Mouse (Mus musculus) embryonic fibroblast, embryonic 13.5 days (primary cell): ENCODE measurements around the gene Purb. TPM values are rescaled to one million over a fixed set of nuclear protein-coding genes. Genes with fewer than 3 reads are reported as not detected.
"Not testable (repeated sequence)": the region's sequence is repeated elsewhere in the genome, so short reads cannot be mapped to it uniquely, and the experiment has no call there.

ENCODE experiments used
- H3K27ac ChIP-seq: 2 replicates; pipeline ENCODE4 v1.5.1; 2012; ENCODE audit warnings: low read length, control low read depth, inconsistent platforms; ENCODE audit not compliant: insufficient read depth
- H3K4me1 ChIP-seq: 2 replicates; pipeline ENCODE4 v1.6.1; 2011; ENCODE audit warnings: low read length; ENCODE audit not compliant: control insufficient read depth, insufficient read depth
- H3K4me3 ChIP-seq: 2 replicates; pipeline ENCODE4 v1.5.1; 2011; ENCODE audit warnings: mild to moderate bottlenecking, control low read depth, low read length; ENCODE audit not compliant: insufficient read depth
- CTCF ChIP-seq: IDR thresholded peaks from 2 replicates; pipeline ENCODE4 v1.5.1; 2011; ENCODE audit warnings: mild to moderate bottlenecking, control low read depth, low read length, moderate library complexity, borderline replicate concordance; ENCODE audit not compliant: insufficient read depth
- POLR2A ChIP-seq: IDR thresholded peaks from 2 replicates; pipeline ENCODE4 v1.6.1; 2011; ENCODE audit warnings: low read depth, mild to moderate bottlenecking, control low read depth, low read length, moderate library complexity
- polyA plus RNA-seq: library from polyadenylated mRNA; stranded (reverse); fragments of >200 nt; gene quantifications from 2 replicates; pipeline ENCODE4 v1.2.4, GENCODE M21; 2011; ENCODE audit warnings: low read depth; ENCODE audit not compliant: missing spikeins, insufficient read length

The Purb gene
- polyA plus RNA-seq, 1 experiment, result 43.2 TPM

DNA sequence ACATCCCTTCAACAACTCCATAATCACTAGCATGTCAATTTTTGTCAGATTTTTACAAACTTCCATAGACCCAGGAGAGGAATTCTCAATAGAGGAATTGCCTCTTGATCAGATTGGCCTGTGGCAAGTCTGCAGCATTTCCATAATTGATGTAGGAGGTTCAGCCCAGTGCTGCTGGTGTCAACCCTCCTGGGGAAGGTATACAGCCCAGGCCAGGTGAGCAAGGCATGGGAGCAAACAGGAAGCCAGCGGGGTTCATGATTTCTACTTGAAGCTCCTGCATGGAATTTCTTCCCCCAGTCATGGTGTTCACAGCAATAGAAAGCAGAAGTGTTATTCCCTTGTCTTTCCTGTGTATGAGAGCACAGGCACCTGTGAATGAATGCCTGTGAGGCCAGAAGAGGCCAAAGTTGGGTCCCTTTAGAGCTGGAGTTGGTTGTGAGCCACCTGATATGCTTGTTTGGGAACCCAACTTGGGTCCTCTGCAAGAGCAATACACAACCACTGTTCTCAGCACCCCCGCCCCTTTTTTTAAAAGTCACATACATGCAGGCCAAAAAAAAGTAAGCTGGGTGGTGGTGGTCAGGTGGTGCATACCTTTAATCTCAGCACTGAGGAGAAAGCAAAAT, 54.9 kb downstream of the Purb start:
- no peak overlapping the region for H3K27ac ChIP-seq
- H3K4me3 ChIP-seq, result no peak overlapping the region
- H3K4me1 ChIP-seq, result no peaks in the 10 kb centered on the region
- TF ChIP-seq POLR2A, result peak; percentile 37
- no peak for TF ChIP-seq CTCF

DNA sequence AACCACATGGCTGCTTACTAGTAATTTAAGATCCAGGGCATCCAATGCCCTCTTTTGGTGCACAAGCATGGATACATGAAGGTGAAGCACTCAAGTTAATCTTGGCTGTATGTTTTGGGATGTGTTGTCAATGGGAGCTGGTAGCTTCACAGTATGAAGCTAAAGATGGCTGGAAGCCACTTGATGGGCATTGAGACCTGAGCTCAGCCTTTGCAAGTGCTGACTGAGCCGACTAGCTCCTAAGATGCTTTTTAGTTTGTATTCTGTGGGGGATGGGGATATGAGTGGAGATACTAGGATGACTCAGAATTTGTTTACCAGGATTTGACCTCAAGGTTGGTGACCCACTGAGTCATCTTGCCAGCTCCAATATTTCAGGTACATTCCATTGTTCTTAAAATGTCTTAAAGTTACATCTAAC, 55.4 kb downstream of the Purb start:
- H3K27ac ChIP-seq, result no peak overlapping the region

DNA sequence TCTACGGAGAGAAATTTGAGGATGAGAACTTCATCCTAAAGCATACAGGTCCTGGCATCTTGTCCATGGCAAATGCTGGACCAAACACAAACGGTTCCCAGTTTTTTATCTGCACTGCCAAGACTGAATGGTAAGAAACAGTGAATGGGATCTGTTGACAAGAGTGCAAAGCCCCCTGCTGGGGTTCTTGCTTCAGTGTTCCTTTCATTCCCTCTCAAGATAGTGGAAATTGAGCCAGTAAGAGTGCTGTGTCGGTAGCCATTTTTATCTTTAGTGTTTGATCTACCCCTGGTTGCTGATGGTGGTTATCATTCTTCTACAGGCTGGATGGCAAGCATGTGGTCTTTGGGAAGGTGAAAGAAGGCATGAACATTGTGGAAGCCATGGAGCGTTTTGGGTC, 56.6 kb downstream of the Purb start:
- H3K4me3 ChIP-seq, H3K27ac ChIP-seq, H3K4me1 ChIP-seq: not testable (repeated sequence)

More for the DNA sequence above, 55.4 kb downstream of the Purb start:
- no peak overlapping the region for H3K4me3 ChIP-seq
- no peaks in the 10 kb centered on the region for H3K4me1 ChIP-seq
- TF ChIP-seq POLR2A (0 out of 2 replicates have a peak, but pooled peaks have one; percentile 30), CTCF (no peak)

DNA sequence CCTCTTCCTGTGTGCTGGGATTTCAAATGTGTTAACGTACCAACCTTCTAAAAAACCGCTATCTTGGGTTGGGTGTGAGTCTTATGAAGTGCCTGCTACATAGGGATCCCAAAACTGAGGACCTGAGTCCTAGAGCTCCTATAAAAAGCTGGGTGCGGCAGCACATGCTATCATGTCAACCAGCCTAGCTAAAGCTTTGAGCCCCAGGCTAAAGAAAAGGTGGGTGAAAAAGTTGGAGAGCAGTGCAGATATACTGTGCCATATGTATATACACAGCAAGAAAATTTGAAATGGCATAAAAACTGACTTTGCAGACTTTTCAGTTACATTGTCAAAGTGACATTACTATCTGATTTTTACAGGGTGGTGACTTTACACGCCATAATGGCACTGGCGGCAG, 57.0 kb downstream of the Purb start:
- Histone ChIP-seq H3K4me1 (no peaks in the 10 kb centered on the region), H3K4me3 (peak overlapping the region; percentile 9), H3K27ac (no peak overlapping the region)
- TF ChIP-seq POLR2A, result no peak
- no peak for TF ChIP-seq CTCF

Other genes with a start within 250 kb of the Purb start
- gene Npc1l1, start 245.8 kb downstream of the Purb start, polyA plus RNA-seq, result not detected in 2 replicates
- gene Ddx56, start 208.1 kb downstream of the Purb start, polyA plus RNA-seq, result 38.5 and 39.4 TPM in 2 replicates
- 60.9 and 63.0 TPM in 2 replicates for gene Tmed4, start 201.0 kb downstream of the Purb start, polyA plus RNA-seq
- gene Ogdh, start 184.3 kb downstream of the Purb start, polyA plus RNA-seq, result 75.8 and 89.6 TPM in 2 replicates
- gene Zmiz2, start 86.8 kb downstream of the Purb start, polyA plus RNA-seq, result 18.5 and 22.0 TPM in 2 replicates
- 2,412 and 2,425 TPM in 2 replicates for gene Ppia, start 60.5 kb downstream of the Purb start, polyA plus RNA-seq
- 55.9 and 74.5 TPM in 2 replicates for gene H2afv, start 31.5 kb downstream of the Purb start, polyA plus RNA-seq
- 0.11 TPM in 1 of 2 replicates, not detected in the other for gene Myo1g, start 45.0 kb upstream of the Purb start, polyA plus RNA-seq
- 85.9 and 90.2 TPM in 2 replicates for gene Ccm2, start 71.0 kb upstream of the Purb start, polyA plus RNA-seq
- gene Nacad, start 130.1 kb upstream of the Purb start, polyA plus RNA-seq, result 6.7 and 7.0 TPM in 2 replicates
- gene Tbrg4, start 150.2 kb upstream of the Purb start, polyA plus RNA-seq, result 41.4 and 42.8 TPM in 2 replicates
- gene Wap, start 162.7 kb upstream of the Purb start, polyA plus RNA-seq, result not detected in 2 replicates
- gene Ramp3, start 182.6 kb upstream of the Purb start, polyA plus RNA-seq, result 6.7 and 14.5 TPM in 2 replicates